24 mouse cellular contexts compared by ENCODE assay signal in the genomic region with DNA sequence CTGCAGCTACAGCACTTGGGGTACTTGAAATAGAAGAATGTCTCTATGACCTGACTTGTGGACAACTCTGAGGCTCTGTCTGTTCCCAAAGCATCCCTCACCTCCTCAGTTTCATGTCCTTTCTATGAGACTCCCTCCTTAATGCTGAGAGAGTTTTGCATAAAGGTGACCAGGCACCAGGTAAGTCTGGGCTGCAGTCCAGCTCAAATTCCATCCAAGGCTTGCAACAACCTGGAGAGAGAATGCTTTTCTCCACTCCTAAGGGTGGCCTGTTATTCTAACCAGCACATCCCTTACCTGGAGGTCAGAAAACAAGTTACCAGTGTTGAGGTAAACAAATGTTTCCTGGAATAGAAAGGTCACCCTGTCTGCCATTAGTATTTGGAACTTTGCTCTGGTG.
A peak's percentile ranks its signal among the peaks of the same experiment; 100 is the strongest.
DNase-seq lines count a peak whose midpoint lies in the region; ATAC-seq and TF ChIP-seq lines count a peak whose summit lies in the region.
"Had no signal": no experiment of that assay in that cellular context is flagged by ENCODE, and none has a peak within 500 bp of the region (broad histone marks: within the 10 kb centered on the region; RNA-seq: fewer than 3 reads in every experiment).

No protein-coding gene starts in this region.

- no peaks in the 10 kb centered on the region for H3K9me3 ChIP-seq in lung, postnatal 0 days (ENCODE audit: low read length)
- no peaks in the 10 kb centered on the region for H3K9me3 ChIP-seq in embryonic facial prominence, embryonic 10.5 days
- H3K9me3 ChIP-seq: forebrain, embryonic 10.5 days; forebrain, embryonic 13.5 days; hindbrain, embryonic 12.5 days had no signal

- peak; percentile 50 for DNase-seq in kidney, adult 11 months
- no peak for DNase-seq in kidney, postnatal 10 days
- peak; percentile 39 to 48 for DNase-seq in kidney, adult 8-10 months
- DNase-seq in kidney, postnatal 4 days, result no peak
- DNase-seq in lung, postnatal 25 days (ENCODE audit: low spot score), result peak; percentile 18
- DNase-seq in lung, postnatal 0 days (ENCODE audit: low spot score), result no peak
- DNase-seq in kidney, postnatal 36 days, result peak; percentile 30 to 66
- DNase-seq in embryonic facial prominence, embryonic 10.5 days (ENCODE audit: low spot score), result no peak
- DNase-seq: adrenal gland, adult 8-10 months; adrenal gland, postnatal 25 days; cerebellum, adult 11-12 months; cerebellum, adult 8-10 months; cerebellum, postnatal 10 days; cerebellum, postnatal 36 days; embryo, embryonic 11 days; gastrocnemius, adult 2 months; gastrocnemius, postnatal 14 days; heart, adult 11 months had no signal

- TF ChIP-seq CTCF in lung, postnatal 0 days (IDR thresholded peaks at IDR 0.05), result no peak

- no peak for TF ChIP-seq EP300 in lung, postnatal 0 days (IDR thresholded peaks at IDR 0.05)

- no peak overlapping the region for H3K4me3 ChIP-seq in lung, postnatal 0 days (ENCODE audit: low read depth, low read length)
- H3K4me3 ChIP-seq in embryonic facial prominence, embryonic 10.5 days, result no peak overlapping the region
- H3K4me3 ChIP-seq: forebrain, embryonic 10.5 days; forebrain, embryonic 13.5 days; gastrocnemius, adult 2 months; hindbrain, embryonic 12.5 days had no signal

- H3K4me1 ChIP-seq in lung, postnatal 0 days (ENCODE audit: insufficient read depth, low read depth, low read length), result no peaks in the 10 kb centered on the region; the same call in 1 of the 2 replicates
- 0 out of 2 replicates have a peak, but pooled peaks cover 10% of the 10 kb centered on the region for H3K4me1 ChIP-seq in embryonic facial prominence, embryonic 10.5 days
- H3K4me1 ChIP-seq: forebrain, embryonic 13.5 days; hindbrain, embryonic 12.5 days had no signal

- ATAC-seq in lung, postnatal 0 days, result no peak
- ATAC-seq: activated CD4-positive, CD25-positive, alpha-beta regulatory T cell, adult 4 months; forebrain, embryonic 13.5 days; forebrain, embryonic 16.5 days had no signal

- H3K27me3 ChIP-seq in lung, postnatal 0 days (replicated peaks; ENCODE audit: insufficient read depth, low read length), result no peaks in the 10 kb centered on the region
- no peaks in the 10 kb centered on the region for H3K27me3 ChIP-seq in embryonic facial prominence, embryonic 10.5 days (replicated peaks; ENCODE audit: low read depth, poor library complexity, severe bottlenecking)
- H3K27me3 ChIP-seq: forebrain, embryonic 13.5 days; hindbrain, embryonic 12.5 days had no signal

- no peak overlapping the region for H3K27ac ChIP-seq in lung, postnatal 0 days (ENCODE audit: low read length)
- no peak overlapping the region for H3K27ac ChIP-seq in embryonic facial prominence, embryonic 10.5 days (replicated peaks)
- H3K27ac ChIP-seq: forebrain, embryonic 10.5 days; forebrain, embryonic 13.5 days; gastrocnemius, adult 2 months; hindbrain, embryonic 12.5 days had no signal

- no peaks in the 10 kb centered on the region for H3K36me3 ChIP-seq in lung, postnatal 0 days (ENCODE audit: insufficient read depth, low read length)
- H3K36me3 ChIP-seq in embryonic facial prominence, embryonic 10.5 days (replicated peaks), result no peaks in the 10 kb centered on the region
- H3K36me3 ChIP-seq: forebrain, embryonic 10.5 days; hindbrain, embryonic 12.5 days had no signal

- no peak overlapping the region for H3K9ac ChIP-seq in lung, postnatal 0 days (replicated peaks; ENCODE audit: low read depth)
- H3K9ac ChIP-seq: forebrain, embryonic 13.5 days; hindbrain, embryonic 12.5 days had no signal

- H3K4me2 ChIP-seq in lung, postnatal 0 days (replicated peaks; ENCODE audit: low read depth, low read length), result no peak overlapping the region
- H3K4me2 ChIP-seq: forebrain, embryonic 13.5 days; heart, embryonic 11.5 days; hindbrain, embryonic 12.5 days had no signal

Comparison
In these comparisons a context has a peak if more than half of its experiments do, and no peak if none do; other contexts are left out.
1. DNase-seq: peak in kidney, adult 11 months (single experiment), kidney, adult 8-10 months (2 of 2), lung, postnatal 25 days (single experiment) and kidney, postnatal 36 days (2 of 2); none in kidney, postnatal 10 days (single experiment), kidney, postnatal 4 days (0 of 2), lung, postnatal 0 days (single experiment) and embryonic facial prominence, embryonic 10.5 days (single experiment).